Mouse (Mus musculus) embryo, embryonic 10.5 days (tissue): ENCODE results near the gene Zmym1.
A peak's percentile ranks its signal among the peaks of the same experiment; 100 is the strongest.
"Not testable (repeated sequence)": the region's sequence is repeated elsewhere in the genome, so short reads cannot be mapped to it uniquely, and the experiment has no call there.

Experiments used
- DNase-seq: peaks from one replicate; pipeline ENCODE4 v3.0.0-alpha.2; 2015; ENCODE audit warnings: low spot score

Gene Zmym1

GRCm38 (mm10) chr4:127060585-127061290 is at the start of gene Zmym1:
Zmym1 (minus strand) TSS chr4:127061152.
- DNase-seq, result peak; percentile 92

DNA sequence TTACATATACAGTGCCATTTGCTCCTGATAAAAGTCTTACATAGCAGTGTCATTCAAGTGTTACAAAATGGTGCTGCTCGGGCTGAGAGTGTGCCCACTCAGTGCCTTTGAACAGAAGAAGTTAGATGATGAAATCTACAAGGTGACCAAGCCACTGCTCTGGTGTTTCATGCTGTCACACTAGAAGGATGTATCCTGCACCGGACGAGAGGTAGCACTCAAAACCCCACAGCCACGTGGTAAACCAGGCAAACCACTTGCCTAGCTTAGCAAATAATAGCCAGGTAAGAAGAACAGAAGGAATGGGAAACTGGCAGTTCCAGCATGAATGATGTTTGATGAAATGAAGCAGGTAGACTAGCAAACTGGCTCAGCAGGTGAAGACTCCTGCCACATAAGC is 49.6 kb upstream of the Zmym1 start:
- no peak for DNase-seq

- DNase-seq, result no peak
These were observed 46.6 kb upstream of the Zmym1 start for GRCm38 (mm10) chr4:127107566-127107965.

DNA sequence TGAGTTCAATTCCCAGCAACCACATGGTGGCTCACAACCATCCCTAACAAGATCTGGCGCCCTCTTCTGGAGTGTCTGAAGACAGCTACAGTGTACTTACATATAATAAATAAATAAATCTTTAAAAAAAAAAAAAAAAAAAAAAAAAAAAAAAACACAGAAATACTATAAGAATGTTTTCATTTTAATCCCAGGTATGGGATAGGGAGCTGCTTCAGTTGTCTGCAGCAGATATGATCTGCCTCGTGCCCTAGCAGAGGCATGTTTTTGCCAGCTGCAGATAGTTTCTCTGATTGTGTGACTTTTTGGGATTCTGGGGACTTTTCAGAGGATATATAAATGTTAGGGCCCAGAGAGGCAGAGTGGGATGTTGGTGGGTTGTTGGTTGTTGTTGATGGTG is 38.6 kb upstream of the Zmym1 start:
- DNase-seq, result not testable (repeated sequence)

DNA sequence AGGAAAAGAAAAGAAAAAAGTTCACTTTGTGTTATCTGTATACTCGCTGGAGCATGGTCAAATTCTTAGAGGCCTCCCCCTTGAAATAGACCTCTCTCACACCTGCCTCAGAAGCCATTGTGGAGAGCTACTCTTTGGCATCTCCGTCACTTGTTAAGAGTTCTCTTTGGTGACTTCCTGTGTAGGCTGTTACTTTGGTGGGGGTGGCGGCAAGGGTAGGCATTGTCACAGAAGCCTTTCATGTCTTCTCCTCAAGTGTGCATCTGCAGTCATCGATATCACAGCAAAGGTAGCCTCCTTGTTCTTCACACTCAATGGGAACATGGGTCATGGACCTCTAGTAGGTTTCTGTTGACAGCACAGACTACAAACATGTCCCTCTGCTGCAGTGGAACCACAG is 34.1 kb upstream of the Zmym1 start:
- DNase-seq, result no peak

DNA sequence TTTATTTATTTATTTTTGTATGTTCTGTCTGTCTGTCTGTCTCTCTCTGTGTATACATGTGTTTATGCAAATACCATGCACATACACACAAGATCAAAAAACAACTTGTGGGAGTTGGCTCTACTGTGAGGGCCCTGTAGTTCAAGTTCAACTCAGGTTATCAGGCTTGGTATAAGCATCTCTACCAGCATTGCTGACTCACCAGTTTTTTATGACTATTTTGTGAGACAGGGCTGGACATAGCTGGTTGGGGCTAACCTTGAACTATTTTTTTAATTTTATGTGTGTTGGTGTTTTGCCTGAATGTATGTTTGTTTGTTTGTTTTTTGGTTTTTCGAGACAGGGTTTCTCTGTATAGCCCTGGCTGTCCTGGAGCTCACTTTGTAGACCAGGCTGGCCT is 30.2 kb upstream of the Zmym1 start:
- no peak for DNase-seq

GRCm38 (mm10) chr4:127085761-127086160 is 24.8 kb upstream of the Zmym1 start:
- DNase-seq, result no peak

DNA sequence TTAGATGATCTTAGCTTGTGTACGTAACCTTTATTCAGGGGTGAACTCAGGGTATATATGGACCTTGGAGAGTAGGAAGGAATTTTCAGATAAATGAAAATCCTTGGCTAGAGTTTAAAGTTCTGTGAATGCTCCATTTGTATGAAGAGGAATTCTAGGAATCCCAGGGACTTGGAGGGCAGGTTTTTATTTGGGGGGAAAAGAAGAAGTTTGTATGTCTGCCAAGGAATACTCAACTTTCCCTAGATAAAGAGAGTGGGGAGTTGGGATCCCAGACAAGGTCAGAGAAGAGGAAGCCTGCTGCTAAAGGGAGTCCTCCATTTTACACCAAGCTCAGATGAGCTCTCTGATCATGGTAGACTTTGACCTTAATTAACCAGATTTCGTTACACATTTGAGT is 22.2 kb upstream of the Zmym1 start:
- no peak for DNase-seq

DNA sequence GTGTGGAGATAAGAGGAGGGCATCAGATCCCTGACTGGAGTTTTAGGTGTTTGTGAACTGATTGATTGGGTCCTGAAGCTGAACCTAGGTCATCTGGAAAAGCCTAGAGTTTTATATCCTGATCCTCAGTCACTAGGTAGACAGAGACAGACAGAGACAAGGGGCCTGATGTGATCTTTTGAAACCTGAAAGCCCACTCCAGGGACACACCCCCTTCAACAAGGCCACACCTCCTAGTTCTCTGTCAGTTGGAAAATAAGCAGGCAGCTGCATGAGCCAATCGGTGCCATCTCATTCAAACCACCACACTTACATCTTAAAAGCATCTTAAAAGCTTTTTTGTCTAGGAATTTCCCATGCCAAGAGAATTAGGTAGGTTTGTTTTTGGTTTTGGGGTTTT is 19.9 kb upstream of the Zmym1 start:
- DNase-seq, result no peak

DNA sequence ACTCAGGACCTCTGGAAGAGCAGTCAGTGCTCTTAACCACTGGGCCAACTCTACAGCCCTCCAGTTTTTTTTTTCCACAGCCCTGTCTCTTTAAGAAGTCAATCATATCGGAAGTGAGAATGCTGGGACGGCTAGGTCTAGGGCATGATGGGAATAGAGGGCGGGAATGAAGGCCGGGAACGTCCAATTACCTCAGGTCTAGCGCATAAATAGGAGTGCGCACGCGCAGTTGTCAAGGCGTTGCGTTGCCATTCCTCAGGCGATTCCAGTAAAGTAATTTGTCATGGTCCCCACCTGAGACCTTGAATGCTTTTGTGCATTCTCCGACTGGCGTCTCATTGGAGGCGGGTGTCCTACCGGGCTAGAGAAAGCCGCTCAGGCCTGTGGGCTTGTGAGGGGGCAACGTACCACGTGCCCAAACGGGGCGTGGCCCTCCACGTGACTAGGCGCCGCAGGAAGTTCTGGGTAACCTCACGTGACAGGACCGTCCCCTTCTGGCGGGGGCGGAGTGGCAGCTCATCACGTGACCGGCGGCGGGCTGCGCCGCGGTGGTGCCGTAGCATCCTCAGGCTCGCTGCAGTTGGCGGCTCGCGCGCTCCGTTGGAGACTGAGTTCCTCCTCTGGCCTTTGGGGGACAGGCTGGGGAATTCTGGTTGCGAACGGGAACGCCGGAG is 16.1 kb upstream of the Zmym1 start, which contains the start of gene Zmym6:
TSS of gene Zmym6 (plus strand) at position 509 of the 674 bp plus-strand sequence.
- DNase-seq, result peak; percentile 98

GRCm38 (mm10) chr4:127074915-127075314 is 14.0 kb upstream of the Zmym1 start:
- DNase-seq, result no peak

GRCm38 (mm10) chr4:127064051-127064450 is 3.1 kb upstream of the Zmym1 start:
- DNase-seq, result no peak

DNA sequence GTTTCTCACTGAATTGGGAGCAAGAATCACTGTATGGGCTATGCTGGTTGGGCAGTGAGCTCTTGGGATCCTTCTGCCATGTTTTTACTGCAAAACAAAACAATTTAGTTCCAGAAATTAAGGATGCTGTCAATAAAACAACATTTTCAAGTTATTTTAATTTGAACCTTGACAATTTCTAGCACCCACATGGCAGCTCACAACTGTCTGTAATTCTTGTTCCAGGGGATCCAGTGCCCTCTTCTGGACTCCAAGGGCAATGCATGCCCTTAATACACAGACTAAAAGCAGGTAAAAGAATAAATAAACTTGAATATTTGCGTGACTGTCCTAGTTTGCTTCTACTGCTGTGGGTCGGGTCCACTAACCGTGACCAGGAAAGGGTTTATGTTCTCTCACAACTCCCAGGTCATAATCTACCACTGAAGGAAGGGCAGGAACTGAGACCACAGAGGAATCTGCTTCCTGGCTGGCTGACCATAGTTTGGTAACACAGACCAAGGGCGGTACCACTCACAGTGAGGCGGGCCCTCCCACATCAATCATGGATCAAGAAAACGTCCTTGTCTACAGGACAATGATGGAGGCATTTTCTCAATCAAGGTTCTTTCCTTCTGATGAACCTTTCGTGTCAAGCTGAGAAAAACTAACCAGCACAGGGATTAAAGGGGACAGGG is 6.3 kb downstream of the Zmym1 start:
- no peak for DNase-seq

GRCm38 (mm10) chr4:127053071-127053470 is 7.9 kb downstream of the Zmym1 start:
- no peak for DNase-seq

GRCm38 (mm10) chr4:127051121-127051520 is 9.8 kb downstream of the Zmym1 start:
- no peak for DNase-seq

DNA sequence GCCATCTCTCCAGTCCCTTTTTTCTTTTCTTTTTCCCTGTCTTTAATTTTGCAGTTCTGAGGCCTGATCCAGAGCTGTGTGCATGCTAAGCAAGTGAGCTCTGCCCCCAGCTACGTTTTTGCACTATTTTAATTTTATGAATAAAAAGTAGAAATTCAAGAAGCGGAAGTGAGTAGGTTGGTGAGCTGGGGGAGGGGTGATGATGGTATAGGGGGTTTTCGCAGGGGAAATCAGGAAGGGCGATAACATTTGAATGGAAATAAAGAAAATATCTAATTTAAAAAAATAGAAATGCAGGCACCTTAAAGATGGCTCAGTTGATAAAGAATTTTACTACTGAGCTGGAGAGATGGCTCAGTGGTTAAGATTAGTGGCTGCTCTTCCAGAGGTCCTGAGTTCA is 17.4 kb downstream of the Zmym1 start:
- DNase-seq, result no peak

GRCm38 (mm10) chr4:127039871-127040483 is 21.0 kb downstream of the Zmym1 start:
- DNase-seq, result no peak

DNA sequence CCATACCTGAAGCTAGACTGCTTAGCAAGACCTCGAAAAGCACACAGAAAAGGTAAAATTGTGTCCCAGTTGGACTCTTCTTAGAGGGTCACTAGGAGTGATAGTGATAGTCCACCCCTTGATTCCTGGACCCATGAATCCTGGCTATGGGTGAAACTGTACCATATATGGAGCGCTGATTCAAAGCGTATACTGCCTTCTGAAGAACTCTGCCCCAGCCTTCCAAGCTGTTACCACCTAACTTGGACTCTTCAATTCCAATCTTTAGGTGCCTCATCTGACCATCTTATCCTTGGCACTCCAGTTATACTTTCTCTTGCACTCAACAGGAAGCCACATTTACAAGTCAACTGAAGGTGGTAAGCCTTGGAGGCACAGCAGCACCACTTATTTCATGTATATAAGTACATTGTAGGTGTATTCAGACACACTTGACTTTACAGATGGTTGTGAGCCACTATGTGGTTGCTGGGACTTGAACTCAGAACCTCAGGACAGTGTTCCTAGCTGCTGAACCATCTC is 22.1 kb downstream of the Zmym1 start:
- no peak for DNase-seq

DNA sequence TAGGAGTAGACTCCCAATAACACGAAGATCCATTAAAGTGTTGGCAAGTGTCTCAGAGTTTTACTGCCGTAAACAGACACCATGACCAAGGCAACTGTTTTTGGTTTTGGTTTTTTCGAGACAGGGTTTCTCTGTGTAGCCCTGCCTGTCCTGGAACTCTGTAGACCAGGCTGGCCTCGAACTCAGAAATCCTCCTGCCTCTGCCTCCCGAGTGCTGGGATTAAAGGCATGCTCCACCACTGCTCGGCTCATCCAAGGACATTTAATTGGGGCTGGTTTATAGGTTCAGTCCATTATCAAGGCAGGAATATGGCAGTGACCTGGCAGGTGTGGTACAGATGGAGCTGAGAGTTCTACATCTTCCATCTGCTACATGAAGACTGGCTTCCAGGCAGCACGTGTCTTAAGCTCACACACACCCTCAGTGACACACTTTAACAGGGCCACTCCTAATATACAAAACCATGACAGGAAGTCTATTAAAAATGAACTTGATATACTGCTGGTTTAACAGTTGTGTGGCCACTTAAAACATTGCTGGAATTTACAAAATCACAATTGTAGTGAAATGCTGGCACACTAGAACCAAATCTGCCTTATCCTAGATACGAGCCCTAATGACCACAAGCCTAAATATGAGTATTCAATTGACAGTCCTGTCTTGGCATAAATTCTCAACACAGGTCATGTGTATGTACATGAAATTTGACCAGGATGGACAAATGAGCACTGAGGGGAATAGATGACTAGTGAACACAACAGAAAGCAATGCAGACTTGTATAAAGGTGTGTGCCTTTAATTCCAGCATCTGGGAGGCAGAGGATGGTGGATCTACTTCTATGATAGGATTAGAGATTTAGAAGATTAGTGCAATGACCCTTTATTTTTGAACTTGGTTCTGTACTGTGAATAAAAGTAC is 22.8 kb downstream of the Zmym1 start:
- no peak for DNase-seq

GRCm38 (mm10) chr4:127037158-127037557 is 23.8 kb downstream of the Zmym1 start:
- DNase-seq, result no peak
